Mouse (Mus musculus) heart, postnatal 0 days (tissue): ENCODE data around the gene Spata21.

Source experiments
- CTCF ChIP-seq: IDR thresholded peaks from 2 replicates; pipeline ENCODE4 v1.5.1; 2016; ENCODE audit warnings: antibody characterized with exemption, control low read depth, low read depth
- EP300 ChIP-seq: IDR thresholded peaks from 2 replicates; pipeline ENCODE4 v1.6.1; 2016; ENCODE audit warnings: antibody characterized with exemption, low read depth

DNA sequence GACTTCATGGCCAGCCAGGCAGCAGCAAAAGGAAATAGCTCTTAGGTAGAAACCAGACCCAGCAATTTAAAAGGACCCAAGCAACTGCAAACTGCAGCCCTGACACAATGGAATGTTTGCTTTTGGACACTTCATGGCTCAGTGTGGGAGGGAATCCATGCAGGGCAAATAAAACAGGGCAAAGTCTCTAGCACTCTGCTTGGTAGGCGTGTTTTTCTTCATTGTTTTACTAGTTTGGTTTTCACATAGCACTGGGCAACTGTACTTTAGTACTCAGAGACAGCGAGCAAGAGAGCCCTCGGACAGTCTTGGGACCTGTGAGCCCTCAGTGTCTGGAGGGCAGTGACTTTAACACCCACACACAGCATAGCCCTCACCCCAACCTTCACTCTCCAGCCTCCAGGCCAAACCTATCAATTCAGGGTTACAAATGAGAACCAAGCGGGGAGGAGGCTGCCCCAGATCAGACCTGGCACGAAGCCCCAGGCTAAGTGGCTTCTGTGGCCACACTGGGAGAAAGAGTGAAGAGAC is 43.5 kb downstream of the Spata21 start:
- TF ChIP-seq CTCF (no peak), EP300 (no peak)
